Mouse (Mus musculus) thymus, adult 2 months (tissue): ENCODE measurements around the gene Calr.
A peak's percentile ranks its signal among the peaks of the same experiment; 100 is the strongest.

Source experiments
- CTCF ChIP-seq: fragments of 200-500 bp; IDR thresholded peaks from 2 replicates; pipeline ENCODE4 v1.5.1; 2012; ENCODE audit warnings: mild to moderate bottlenecking, control low read depth, low read length, moderate library complexity, borderline replicate concordance; ENCODE audit not compliant: control insufficient read depth, poor library complexity, insufficient read depth; ENCODE audit errors: extremely low read depth
- POLR2A ChIP-seq: fragments of 200-500 bp; IDR thresholded peaks from 2 replicates; pipeline ENCODE4 v1.6.1; 2012; ENCODE audit warnings: mild to moderate bottlenecking, low read length, control low read depth, moderate library complexity; ENCODE audit not compliant: control insufficient read depth, poor library complexity, insufficient read depth; ENCODE audit errors: extremely low read depth

- TF ChIP-seq POLR2A (no peak), CTCF (peak; percentile 82)
These were observed 35.8 kb downstream of the Calr start for GRCm38 (mm10) chr8:84810896-84811295.
